Mouse (Mus musculus): Measurements from ENCODE around the gene Nme4. TPM values are rescaled to one million over a fixed set of nuclear protein-coding genes. Genes with fewer than 3 reads are reported as not detected.
"Not testable (repeated sequence)": the region's sequence is repeated elsewhere in the genome, so short reads cannot be mapped to it uniquely, and the experiment has no call there.

Nme4 gene
- polyA plus RNA-seq, 1 experiment from 2014 or later: 0.31 TPM

GRCm38 (mm10) chr17:26125226-26125625, 29.8 kb upstream of the Nme4 start:
- ChIA-PET POLR2A (no interaction called here), CTCF (no interaction called here)
- no peak for DNase-seq (ENCODE audit: low read depth, low spot score)
- in situ Hi-C loops (cut with MboI; ENCODE audit: low pct_unique_long_range_greater_than_20kb): no loop called here
- no peaks in the 10 kb centered on the region for H3K27me3 ChIP-seq
- ATAC-seq: no peak
- TF ChIP-seq CTCF (IDR thresholded peaks at IDR 0.05): no peak

- ChIA-PET CTCF (no interaction called here), POLR2A (interaction anchor here (0.6 to 1.2 kb wide), 2 partner anchors 17 to 43 kb away, joined by 3 read pairs; no protein-coding TSS in a partner anchor)
- in situ Hi-C loops (cut with MboI; ENCODE audit: low pct_unique_long_range_greater_than_20kb): loop anchor here (5.0 kb wide), 3 partner anchors 68 to 328 kb away; partner anchors contain the start of gene Fam234a
- no peak for DNase-seq (ENCODE audit: low read depth, low spot score)
- TF ChIP-seq CTCF (IDR thresholded peaks at IDR 0.05): no peak
- H3K27me3 ChIP-seq: no peaks in the 10 kb centered on the region
- ATAC-seq: no peak
Observed at GRCm38 (mm10) chr17:26124560-26124959, 29.2 kb upstream of the Nme4 start.

- CTCF ChIA-PET: no interaction called here
- DNase-seq (ENCODE audit: low read depth, low spot score) (peak; percentile 83), ATAC-seq (peak; percentile 32)
- in situ Hi-C loops (cut with MboI; ENCODE audit: low pct_unique_long_range_greater_than_20kb): loop anchor here (5.0 kb wide), 3 partner anchors 69 to 329 kb away; partner anchors contain the start of gene Fam234a
- H3K27me3 ChIP-seq: no peaks in the 10 kb centered on the region
- no peak for TF ChIP-seq CTCF (IDR thresholded peaks at IDR 0.05)
- POLR2A ChIA-PET: interaction anchor here (0.9 to 1.5 kb wide), 3 partner anchors 11 to 18 kb away, joined by 3 to 5 read pairs (median 3); no protein-coding TSS in a partner anchor
Observed at GRCm38 (mm10) chr17:26123267-26123684, 27.9 kb upstream of the Nme4 start, which contains the start of gene Mrpl28. Gene Mrpl28 (plus strand): TSS chr17:26123500.

- in situ Hi-C loops (cut with MboI; ENCODE audit: low pct_unique_long_range_greater_than_20kb): loop anchor here (5.0 kb wide), 3 partner anchors 70 to 330 kb away; partner anchors contain the start of gene Fam234a
- POLR2A ChIA-PET: interaction anchor here (1.5 kb wide), 1 partner anchor 15 kb away, joined by 5 read pairs; no protein-coding TSS in a partner anchor
- H3K27me3 ChIP-seq: no peaks in the 10 kb centered on the region
- CTCF ChIA-PET: no interaction called here
- ATAC-seq (no peak), DNase-seq (ENCODE audit: low read depth, low spot score) (no peak)
- no peak for TF ChIP-seq CTCF (IDR thresholded peaks at IDR 0.05)
Observed at GRCm38 (mm10) chr17:26122431-26123140, 27.2 kb upstream of the Nme4 start.

GRCm38 (mm10) chr17:26119766-26120710, 24.6 kb upstream of the Nme4 start:
- POLR2A ChIA-PET: interaction anchor here (0.6 kb wide), 1 partner anchor 76 kb away, joined by 3 read pairs; no protein-coding TSS in a partner anchor
- no peak for DNase-seq (ENCODE audit: low read depth, low spot score)
- CTCF ChIA-PET: interaction anchor here (1.6 kb wide), 1 partner anchor 123 kb away, joined by 4 read pairs; no protein-coding TSS in a partner anchor
- TF ChIP-seq CTCF (IDR thresholded peaks at IDR 0.05): no peak
- ATAC-seq: peak; percentile 48
- H3K27me3 ChIP-seq: no peaks in the 10 kb centered on the region
- in situ Hi-C loops (cut with MboI; ENCODE audit: low pct_unique_long_range_greater_than_20kb): loop anchor here (5.0 kb wide), 3 partner anchors 72 to 332 kb away; partner anchors contain the start of gene Fam234a

- ATAC-seq (no peak), DNase-seq (ENCODE audit: low read depth, low spot score) (no peak)
- TF ChIP-seq CTCF (IDR thresholded peaks at IDR 0.05): no peak
- no peaks in the 10 kb centered on the region for H3K27me3 ChIP-seq
- ChIA-PET POLR2A (no interaction called here), CTCF (interaction anchor here (1.3 kb wide), 1 partner anchor 127 kb away, joined by 4 read pairs; the partner anchor contains the start of gene Fam234a)
- in situ Hi-C loops (cut with MboI; ENCODE audit: low pct_unique_long_range_greater_than_20kb): no loop called here
Observed at GRCm38 (mm10) chr17:26116503-26117258, 21.3 kb upstream of the Nme4 start.

GRCm38 (mm10) chr17:26115956-26116487, 20.6 kb upstream of the Nme4 start:
- no peak for TF ChIP-seq CTCF (IDR thresholded peaks at IDR 0.05)
- no peaks in the 10 kb centered on the region for H3K27me3 ChIP-seq
- ATAC-seq (no peak), DNase-seq (ENCODE audit: low read depth, low spot score) (no peak)
- CTCF ChIA-PET: interaction anchor here (1.2 kb wide), 1 partner anchor 105 kb away, joined by 4 read pairs; no protein-coding TSS in a partner anchor
- in situ Hi-C loops (cut with MboI; ENCODE audit: low pct_unique_long_range_greater_than_20kb): no loop called here
- POLR2A ChIA-PET: no interaction called here

- DNase-seq (ENCODE audit: low read depth, low spot score): no peak
- POLR2A ChIA-PET: no interaction called here
- in situ Hi-C loops (cut with MboI; ENCODE audit: low pct_unique_long_range_greater_than_20kb): no loop called here
- no peaks in the 10 kb centered on the region for H3K27me3 ChIP-seq
- TF ChIP-seq CTCF (IDR thresholded peaks at IDR 0.05): no peak
- CTCF ChIA-PET: interaction anchor here (1.1 to 1.2 kb wide), 2 partner anchors 10 to 106 kb away, joined by 3 to 4 read pairs; no protein-coding TSS in a partner anchor
- ATAC-seq: no peak
Observed at GRCm38 (mm10) chr17:26115205-26115898, 19.9 kb upstream of the Nme4 start.

GRCm38 (mm10) chr17:26114461-26114860, 19.1 kb upstream of the Nme4 start:
- DNase-seq (ENCODE audit: low read depth, low spot score); in situ Hi-C loops (cut with MboI; ENCODE audit: low pct_unique_long_range_greater_than_20kb); ATAC-seq; POLR2A ChIA-PET; H3K27me3 ChIP-seq: not testable (repeated sequence)
- CTCF ChIA-PET: interaction anchor here (1.1 to 1.3 kb wide), 3 partner anchors 9 to 129 kb away, joined by 3 to 4 read pairs (median 4); partner anchors contain the start of gene Fam234a
